Mouse (Mus musculus) liver, embryonic 16.5 days (tissue): Measurements from ENCODE around the gene Tmem218. TPM values are rescaled to one million over a fixed set of nuclear protein-coding genes. Genes with fewer than 3 reads are reported as not detected.

Experiments
- ATAC-seq: fragments of 200-750 bp; cut with Nextera tagmentation; 2 replicates; pipeline ENCODE4 v1.8.0; 2017; ENCODE audit warnings: low read depth, mild to moderate bottlenecking, moderate number of reproducible peaks, moderate library complexity
- H3K27ac ChIP-seq: fragments of 300-500 bp; sonication (generic); 2 replicates; pipeline ENCODE4 v1.5.1; 2014; ENCODE audit warnings: mild to moderate bottlenecking, low read length
- H3K27me3 ChIP-seq: fragments of 300-500 bp; sonication (generic); 2 replicates; pipeline ENCODE4 v1.6.1; 2014; ENCODE audit warnings: low read depth, low read length, mixed read lengths; ENCODE audit not compliant: control insufficient read depth, insufficient read depth
- H3K36me3 ChIP-seq: fragments of 300-500 bp; sonication (generic); 2 replicates; pipeline ENCODE4 v1.6.1; 2014; ENCODE audit warnings: mild to moderate bottlenecking; ENCODE audit not compliant: control insufficient read depth, insufficient read depth
- H3K4me1 ChIP-seq: fragments of 300-500 bp; sonication (generic); 2 replicates; pipeline ENCODE4 v1.6.1; 2014; ENCODE audit warnings: low read depth, low read length, mixed read lengths; ENCODE audit not compliant: control insufficient read depth
- H3K4me2 ChIP-seq: fragments of 300-500 bp; sonication (generic); 2 replicates; pipeline ENCODE4 v1.6.1; 2014; ENCODE audit warnings: low read depth, low read length, mixed read lengths
- H3K4me3 ChIP-seq: fragments of 300-500 bp; sonication (generic); 2 replicates; pipeline ENCODE4 v1.5.1; 2014; ENCODE audit warnings: low read depth, mild to moderate bottlenecking, low read length
- H3K9ac ChIP-seq: fragments of 300-500 bp; sonication (generic); 2 replicates; pipeline ENCODE4 v1.6.1; 2014; ENCODE audit warnings: low read depth, low read length
- H3K9me3 ChIP-seq: fragments of 300-500 bp; sonication (generic); replicated peaks from 2 replicates; pipeline ENCODE4 v1.6.1; 2016; ENCODE audit warnings: low read length; ENCODE audit not compliant: control insufficient read depth
- WGBS: fragments of 180-500 bp; shearing (Covaris S2); extraction: QIAGEN DNeasy Blood & Tissue Kit; methylation state at CpG from one replicate; pipeline ENCODE4 v1.1.7; 2014; ENCODE audit not compliant: insufficient replicate concordance; 5-methylcytosine and 5-hydroxymethylcytosine counted together
- polyA plus RNA-seq: library from polyadenylated mRNA; unstranded; fragments of >200 nt; fragmentation: Nextera tagmentation; extraction: Ambion mirVana; gene quantifications from 2 replicates; pipeline ENCODE4 v1.2.1, GENCODE M21; 2015

Gene Tmem218
- polyA plus RNA-seq, 1 experiment from 2014 or later, result 3.5 TPM

- WGBS, result 72% methylated on average over 8 of the region's 8 CpGs
- H3K9ac ChIP-seq, result no peak overlapping the region
- no peaks in the 10 kb centered on the region for H3K36me3 ChIP-seq
- H3K9me3 ChIP-seq, result no peaks in the 10 kb centered on the region
- no peak for ATAC-seq
- no peaks in the 10 kb centered on the region for H3K27me3 ChIP-seq
- H3K4me2 ChIP-seq, result no peak overlapping the region
- H3K27ac ChIP-seq, result no peak overlapping the region
- H3K4me3 ChIP-seq, result no peak overlapping the region
- no peaks in the 10 kb centered on the region for H3K4me1 ChIP-seq
Observed at GRCm38 (mm10) chr9:37220755-37221154, 12.7 kb downstream of the Tmem218 start.

- no peaks in the 10 kb centered on the region for H3K9me3 ChIP-seq
- H3K4me3 ChIP-seq, result no peak overlapping the region
- H3K27ac ChIP-seq, result no peak overlapping the region
- WGBS, result 53% methylated on average over 1 of the region's 1 CpGs
- H3K27me3 ChIP-seq, result no peaks in the 10 kb centered on the region
- no peak overlapping the region for H3K9ac ChIP-seq
- ATAC-seq, result no peak
- no peak overlapping the region for H3K4me2 ChIP-seq
- no peaks in the 10 kb centered on the region for H3K4me1 ChIP-seq
- no peaks in the 10 kb centered on the region for H3K36me3 ChIP-seq
Observed at GRCm38 (mm10) chr9:37225581-37225980, 17.6 kb downstream of the Tmem218 start.

- peak; percentile 46; the same call in 1 of the 2 replicates for ATAC-seq
Observed at GRCm38 (mm10) chr9:37229880-37230325, 21.9 kb downstream of the Tmem218 start.

GRCm38 (mm10) chr9:37230486-37231195, 22.6 kb downstream of the Tmem218 start:
- 66% methylated on average over 9 of the region's 9 CpGs for WGBS
- Histone ChIP-seq H3K27me3 (no peaks in the 10 kb centered on the region), H3K4me2 (no peak overlapping the region), H3K9ac (no peak overlapping the region), H3K4me3 (no peak overlapping the region), H3K4me1 (no peaks in the 10 kb centered on the region), H3K36me3 (no peaks in the 10 kb centered on the region), H3K27ac (no peak overlapping the region), H3K9me3 (no peaks in the 10 kb centered on the region)
- no peak for ATAC-seq

More at GRCm38 (mm10) chr9:37229880-37230325, 21.9 kb downstream of the Tmem218 start:
- no peaks in the 10 kb centered on the region for H3K36me3 ChIP-seq
- H3K4me1 ChIP-seq, result no peaks in the 10 kb centered on the region
- H3K9ac ChIP-seq, result no peak overlapping the region
- no peak overlapping the region for H3K27ac ChIP-seq
- no peak overlapping the region for H3K4me3 ChIP-seq
- H3K9me3 ChIP-seq, result no peaks in the 10 kb centered on the region
- no peaks in the 10 kb centered on the region for H3K27me3 ChIP-seq
- H3K4me2 ChIP-seq, result no peak overlapping the region
- WGBS, result 10% methylated on average over 1 of the region's 1 CpGs

- Histone ChIP-seq H3K4me1 (no peaks in the 10 kb centered on the region), H3K4me3 (no peak overlapping the region), H3K36me3 (no peaks in the 10 kb centered on the region), H3K27me3 (no peaks in the 10 kb centered on the region), H3K27ac (no peak overlapping the region), H3K9me3 (no peaks in the 10 kb centered on the region), H3K4me2 (no peak overlapping the region), H3K9ac (no peak overlapping the region)
- ATAC-seq, result no peak
- 57% methylated on average over 22 of the region's 22 CpGs for WGBS
Observed at GRCm38 (mm10) chr9:37232201-37233195, 24.5 kb downstream of the Tmem218 start.

- WGBS, result 43% methylated on average over 4 of the region's 4 CpGs
- ATAC-seq, result peak; percentile 43; the same call in 1 of the 2 replicates
- H3K27ac ChIP-seq, result no peak overlapping the region
Observed at GRCm38 (mm10) chr9:37235951-37236737, 28.1 kb downstream of the Tmem218 start.

GRCm38 (mm10) chr9:37242764-37243163, 34.7 kb downstream of the Tmem218 start:
- no peak overlapping the region for H3K4me3 ChIP-seq
- no peaks in the 10 kb centered on the region for H3K27me3 ChIP-seq
- no peak for ATAC-seq
- no peaks in the 10 kb centered on the region for H3K36me3 ChIP-seq
- H3K9me3 ChIP-seq, result no peaks in the 10 kb centered on the region
- no peak overlapping the region for H3K27ac ChIP-seq
- H3K4me2 ChIP-seq, result no peak overlapping the region
- WGBS, result 66% methylated on average over 3 of the region's 3 CpGs
- H3K4me1 ChIP-seq, result no peaks in the 10 kb centered on the region; the same call in 1 of the 2 replicates
- no peak overlapping the region for H3K9ac ChIP-seq

More at GRCm38 (mm10) chr9:37235951-37236737, 28.1 kb downstream of the Tmem218 start:
- Histone ChIP-seq H3K4me3 (no peak overlapping the region), H3K4me2 (no peak overlapping the region), H3K4me1 (no peaks in the 10 kb centered on the region), H3K27me3 (no peaks in the 10 kb centered on the region), H3K36me3 (no peaks in the 10 kb centered on the region), H3K9ac (no peak overlapping the region), H3K9me3 (no peaks in the 10 kb centered on the region)

- no peaks in the 10 kb centered on the region for H3K9me3 ChIP-seq
- ATAC-seq, result no peak
Observed at GRCm38 (mm10) chr9:37244600-37244999, 36.6 kb downstream of the Tmem218 start.

More at GRCm38 (mm10) chr9:37244600-37244999, 36.6 kb downstream of the Tmem218 start:
- Histone ChIP-seq H3K27me3 (no peaks in the 10 kb centered on the region), H3K4me1 (no peaks in the 10 kb centered on the region; the same call in 1 of the 2 replicates), H3K4me2 (no peak overlapping the region), H3K36me3 (no peaks in the 10 kb centered on the region), H3K27ac (no peak overlapping the region), H3K9ac (no peak overlapping the region), H3K4me3 (no peak overlapping the region)
- 50% methylated on average over 1 of the region's 1 CpGs for WGBS
